Mouse (Mus musculus) kidney, adult 2 months (tissue): ENCODE data around the gene Fam53a.

Experiments
- CTCF ChIP-seq: fragments of 200-500 bp; conservative IDR thresholded peaks from 2 replicates; pipeline ENCODE4 v1.5.1; 2011; ENCODE audit warnings: low read depth, mild to moderate bottlenecking, control low read depth, low read length, moderate library complexity, mixed read lengths; ENCODE audit not compliant: insufficient read depth, insufficient read length
- POLR2A ChIP-seq: fragments of 200-500 bp; IDR thresholded peaks from one replicate; pipeline ENCODE4 v1.6.1; 2011; ENCODE audit warnings: low read depth, low read length, control low read depth

- TF ChIP-seq CTCF = no peak
- no peak for TF ChIP-seq POLR2A
Measured at GRCm38 (mm10) chr5:33651017-33651416, 21.6 kb upstream of the Fam53a start.
